Mouse (Mus musculus) intestine, embryonic 16.5 days (tissue): Measurements from ENCODE around the gene Bcs1l. TPM values are rescaled to one million over a fixed set of nuclear protein-coding genes. Genes with fewer than 3 reads are reported as not detected.

Experiments used
- ATAC-seq: fragments of 200-750 bp; cut with Nextera tagmentation; 2 replicates; pipeline ENCODE4 v1.8.0; 2017; ENCODE audit warnings: moderate TSS enrichment, moderate library complexity
- H3K27ac ChIP-seq: fragments of 300-500 bp; sonication (generic); 2 replicates; pipeline ENCODE4 v1.5.1; 2014; ENCODE audit warnings: mild to moderate bottlenecking, low read length
- H3K27me3 ChIP-seq: fragments of 300-500 bp; sonication (generic); replicated peaks from 2 replicates; pipeline ENCODE4 v1.6.1; 2014; ENCODE audit warnings: low read length, control low read depth, mixed read lengths; ENCODE audit not compliant: control insufficient read depth, insufficient read depth
- H3K36me3 ChIP-seq: fragments of 300-500 bp; sonication (generic); 2 replicates; pipeline ENCODE4 v1.6.1; 2014; ENCODE audit warnings: low read length, control low read depth; ENCODE audit not compliant: control insufficient read depth, insufficient read depth
- H3K4me1 ChIP-seq: fragments of 300-500 bp; sonication (generic); 2 replicates; pipeline ENCODE4 v1.6.1; 2014; ENCODE audit warnings: low read length, control low read depth, mixed read lengths; ENCODE audit not compliant: control insufficient read depth, insufficient read depth
- H3K4me2 ChIP-seq: fragments of 300-500 bp; sonication (generic); 2 replicates; pipeline ENCODE4 v1.6.1; 2014; ENCODE audit warnings: low read depth, low read length, control low read depth
- H3K4me3 ChIP-seq: fragments of 300-500 bp; sonication (generic); 2 replicates; pipeline ENCODE4 v1.5.1; 2014; ENCODE audit warnings: mild to moderate bottlenecking, low read length
- H3K9ac ChIP-seq: fragments of 300-500 bp; sonication (generic); 2 replicates; pipeline ENCODE4 v1.6.1; 2014; ENCODE audit warnings: low read depth, low read length
- H3K9me3 ChIP-seq: fragments of 300-500 bp; sonication (generic); 2 replicates; pipeline ENCODE4 v1.6.1; 2016; ENCODE audit warnings: low read length, control low read depth; ENCODE audit not compliant: control insufficient read depth
- WGBS: fragments of 180-500 bp; shearing (Covaris S2); extraction: QIAGEN DNeasy Blood & Tissue Kit; methylation state at CpG from one replicate; pipeline ENCODE4 v1.1.7; 2014; 5-methylcytosine and 5-hydroxymethylcytosine counted together
- polyA plus RNA-seq: library from polyadenylated mRNA; unstranded; fragments of >200 nt; fragmentation: Nextera tagmentation; extraction: Ambion mirVana; gene quantifications from 2 replicates; pipeline ENCODE4 v1.2.1, GENCODE M21; 2015

Bcs1l gene
- polyA plus RNA-seq = 21.5 and 23.3 TPM in 2 replicates

- peak; percentile 99 for ATAC-seq
- no peaks in the 10 kb centered on the region; the same call in 1 of the 2 replicates for H3K36me3 ChIP-seq
- H3K27ac ChIP-seq = peak within 1 kb of the TSS; percentile 83
- under 1% methylated on average over 48 of the region's 48 CpGs for WGBS
- H3K4me2 ChIP-seq = peak within 1 kb of the TSS; percentile 78
- H3K9ac ChIP-seq = peak within 1 kb of the TSS; percentile 81
- H3K4me3 ChIP-seq = peak within 1 kb of the TSS; percentile 87
- H3K4me1 ChIP-seq = peaks cover 15% of the 10 kb centered on the region
- H3K9me3 ChIP-seq = no peaks in the 10 kb centered on the region
- no peaks in the 10 kb centered on the region for H3K27me3 ChIP-seq
These were observed at the start of gene Bcs1l, which contains the start of gene Zfp142 for GRCm38 (mm10) chr1:74587773-74588445. Bcs1l (plus strand) TSS chr1:74588289. Zfp142 (minus strand) TSS chr1:74588246.

- H3K4me1 ChIP-seq = no peaks in the 10 kb centered on the region
These were observed 49.4 kb upstream of the Bcs1l start for GRCm38 (mm10) chr1:74538650-74539049.

GRCm38 (mm10) chr1:74542451-74542961 is 45.6 kb upstream of the Bcs1l start, which contains the start of gene Plcd4:
Plcd4 (plus strand) TSS chr1:74542888.
- no peak for ATAC-seq
- no peak within 1 kb of the TSS for H3K9ac ChIP-seq
- H3K36me3 ChIP-seq = no peaks in the 10 kb centered on the region
- 0 out of 2 replicates have a peak, but pooled peaks cover 2% of the 10 kb centered on the region for H3K27me3 ChIP-seq
- no peak within 1 kb of the TSS for H3K27ac ChIP-seq
- no peaks in the 10 kb centered on the region for H3K4me1 ChIP-seq
- no peak within 1 kb of the TSS for H3K4me3 ChIP-seq
- no peak within 1 kb of the TSS for H3K4me2 ChIP-seq
- 6% methylated on average over 6 of the region's 6 CpGs for WGBS
- no peaks in the 10 kb centered on the region for H3K9me3 ChIP-seq

More at GRCm38 (mm10) chr1:74538650-74539049, 49.4 kb upstream of the Bcs1l start:
- Histone ChIP-seq H3K4me3 (no peak overlapping the region), H3K36me3 (no peaks in the 10 kb centered on the region), H3K27me3 (0 out of 2 replicates have a peak, but pooled peaks cover 2% of the 10 kb centered on the region), H3K4me2 (no peak overlapping the region), H3K9ac (no peak overlapping the region), H3K27ac (no peak overlapping the region), H3K9me3 (no peaks in the 10 kb centered on the region)
- ATAC-seq = no peak

DNA sequence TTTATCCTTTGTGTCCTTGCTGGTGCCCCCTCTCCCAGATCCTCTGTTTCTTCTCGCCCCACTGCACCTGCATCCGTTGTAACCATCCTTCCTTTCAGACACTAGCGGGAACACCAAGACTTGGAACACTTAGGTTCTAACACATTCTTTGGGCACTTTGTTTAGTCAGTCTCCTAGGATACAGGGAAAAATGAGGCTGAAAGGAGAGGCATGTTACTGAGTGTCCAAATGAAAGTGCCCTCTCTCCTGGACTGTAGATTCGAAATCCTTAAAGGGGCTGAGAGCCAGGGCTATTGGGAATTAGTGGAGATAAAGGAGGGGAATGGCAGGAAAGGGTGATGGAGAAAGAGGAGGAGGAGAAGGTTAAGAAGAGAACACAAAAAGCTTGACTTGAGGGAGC is 43.9 kb upstream of the Bcs1l start, which contains the start of gene Usp37:
TSS of gene Usp37 (minus strand) at position 101 of the 400 bp plus-strand sequence.
- no peak for ATAC-seq
- Histone ChIP-seq H3K4me3 (no peak within 1 kb of the TSS), H3K27ac (no peak within 1 kb of the TSS), H3K4me1 (no peaks in the 10 kb centered on the region), H3K9ac (no peak within 1 kb of the TSS), H3K9me3 (no peaks in the 10 kb centered on the region), H3K36me3 (no peaks in the 10 kb centered on the region), H3K27me3 (0 out of 2 replicates have a peak, but pooled peaks cover 2% of the 10 kb centered on the region), H3K4me2 (no peak within 1 kb of the TSS)
- WGBS = 80% methylated on average over 4 of the region's 4 CpGs

DNA sequence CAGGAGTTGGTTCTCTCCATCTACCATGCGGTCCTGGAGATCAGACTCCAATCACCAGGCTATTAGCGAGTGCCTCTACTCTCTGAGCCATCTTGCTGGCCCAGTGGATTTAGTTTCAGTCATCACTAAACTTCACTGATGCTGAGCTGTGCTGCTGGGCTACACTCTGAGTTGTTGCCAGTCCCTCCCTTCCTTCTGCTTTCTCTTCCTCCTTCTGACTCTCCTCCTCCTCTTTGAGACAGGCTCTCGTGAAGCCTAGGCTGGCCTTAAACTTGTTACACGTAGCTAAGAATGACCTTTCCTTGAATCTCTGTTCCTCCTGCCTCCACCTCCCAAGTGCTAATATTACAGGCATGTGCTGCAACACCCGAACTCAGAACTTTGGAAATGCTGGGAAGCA is 29.0 kb upstream of the Bcs1l start:
- no peak overlapping the region for H3K4me2 ChIP-seq
- no peak for ATAC-seq
- no peak overlapping the region for H3K9ac ChIP-seq
- H3K27me3 ChIP-seq = no peaks in the 10 kb centered on the region
- WGBS = 81% methylated on average over 5 of the region's 5 CpGs
- H3K4me3 ChIP-seq = no peak overlapping the region
- no peaks in the 10 kb centered on the region for H3K9me3 ChIP-seq
- no peaks in the 10 kb centered on the region for H3K36me3 ChIP-seq
- no peaks in the 10 kb centered on the region for H3K4me1 ChIP-seq
- no peak overlapping the region for H3K27ac ChIP-seq

DNA sequence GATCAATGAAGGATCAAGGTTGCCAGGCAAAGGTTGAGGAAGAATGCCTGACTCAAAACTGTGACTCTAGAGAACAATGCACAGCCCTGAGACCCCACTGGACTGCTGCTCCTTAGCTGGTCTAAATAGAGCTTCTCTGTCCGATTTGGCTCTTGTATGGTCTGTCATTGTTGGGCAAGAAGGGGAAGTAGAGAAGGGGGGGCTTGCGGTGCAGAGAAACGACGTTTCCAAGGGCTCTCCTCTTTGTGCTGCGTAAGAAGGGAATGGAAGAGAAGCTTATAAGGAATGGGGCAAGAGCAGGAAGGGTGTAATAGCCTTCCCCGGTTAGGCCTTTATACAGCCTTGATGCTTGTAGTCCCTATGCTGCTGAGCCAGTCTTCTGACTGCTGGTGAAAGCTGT is 22.3 kb upstream of the Bcs1l start:
- WGBS = 90% methylated on average over 6 of the region's 6 CpGs
- H3K4me3 ChIP-seq = no peak overlapping the region
- H3K9ac ChIP-seq = no peak overlapping the region
- H3K36me3 ChIP-seq = peaks cover 25% of the 10 kb centered on the region
- H3K4me2 ChIP-seq = no peak overlapping the region
- ATAC-seq = no peak
- H3K4me1 ChIP-seq = no peaks in the 10 kb centered on the region
- no peaks in the 10 kb centered on the region for H3K27me3 ChIP-seq
- H3K9me3 ChIP-seq = no peaks in the 10 kb centered on the region
- H3K27ac ChIP-seq = no peak overlapping the region

GRCm38 (mm10) chr1:74569739-74570719 is 18.1 kb upstream of the Bcs1l start:
- no peaks in the 10 kb centered on the region for H3K27me3 ChIP-seq
- H3K4me2 ChIP-seq = no peak overlapping the region
- ATAC-seq = no peak
- no peak overlapping the region for H3K9ac ChIP-seq
- H3K9me3 ChIP-seq = no peaks in the 10 kb centered on the region
- 94% methylated on average over 29 of the region's 29 CpGs for WGBS
- H3K27ac ChIP-seq = no peak overlapping the region
- peaks cover 30% of the 10 kb centered on the region for H3K36me3 ChIP-seq
- no peak overlapping the region for H3K4me3 ChIP-seq
- no peaks in the 10 kb centered on the region for H3K4me1 ChIP-seq

- WGBS = 83% methylated on average over 3 of the region's 3 CpGs
- Histone ChIP-seq H3K27ac (no peak overlapping the region), H3K4me1 (peaks cover 6% of the 10 kb centered on the region), H3K9me3 (no peaks in the 10 kb centered on the region), H3K4me2 (no peak overlapping the region), H3K4me3 (no peak overlapping the region), H3K27me3 (no peaks in the 10 kb centered on the region), H3K9ac (no peak overlapping the region), H3K36me3 (peaks cover 11% of the 10 kb centered on the region)
- ATAC-seq = no peak
These were observed 5.5 kb upstream of the Bcs1l start for GRCm38 (mm10) chr1:74582621-74583020.
